Mouse (Mus musculus) neural tube, embryonic 11.5 days (tissue): Measurements from ENCODE around the gene Itga1. TPM values are rescaled to one million over a fixed set of nuclear protein-coding genes. Genes with fewer than 3 reads are reported as not detected.

Source experiments
- ATAC-seq: fragments of 200-750 bp; cut with Nextera tagmentation; 2 replicates; pipeline ENCODE4 v1.8.0; 2017; ENCODE audit warnings: moderate number of reproducible peaks, mild to moderate bottlenecking, moderate TSS enrichment, moderate library complexity; ENCODE audit not compliant: insufficient read depth, low FRiP score, low TSS enrichment
- DNase-seq: peaks from one replicate; pipeline ENCODE4 v3.0.0-alpha.2; 2015; ENCODE audit warnings: low spot score
- H3K27ac ChIP-seq: fragments of 300-500 bp; sonication (generic); 2 replicates; pipeline ENCODE4 v1.5.1; 2014; ENCODE audit warnings: low read depth, mild to moderate bottlenecking, low read length
- H3K27me3 ChIP-seq: fragments of 300-500 bp; sonication (generic); 2 replicates; pipeline ENCODE4 v1.6.1; 2014; ENCODE audit warnings: mild to moderate bottlenecking, low read length, mixed read lengths; ENCODE audit not compliant: control insufficient read depth, insufficient read depth
- H3K36me3 ChIP-seq: fragments of 300-500 bp; sonication (generic); 2 replicates; pipeline ENCODE4 v1.6.1; 2014; ENCODE audit warnings: mild to moderate bottlenecking, low read length, moderate library complexity, mixed read lengths; ENCODE audit not compliant: control insufficient read depth, insufficient read depth
- H3K4me1 ChIP-seq: fragments of 300-500 bp; sonication (generic); 2 replicates; pipeline ENCODE4 v1.6.1; 2014; ENCODE audit warnings: low read length, mixed read lengths; ENCODE audit not compliant: control insufficient read depth, insufficient read depth
- H3K4me2 ChIP-seq: fragments of 300-500 bp; sonication (generic); 2 replicates; pipeline ENCODE4 v1.6.1; 2014; ENCODE audit warnings: low read depth, mild to moderate bottlenecking, moderate library complexity
- H3K4me3 ChIP-seq: fragments of 300-500 bp; sonication (generic); 2 replicates; pipeline ENCODE4 v1.5.1; 2014; ENCODE audit warnings: low read depth, low read length
- H3K9ac ChIP-seq: fragments of 300-500 bp; sonication (generic); 2 replicates; pipeline ENCODE4 v1.6.1; 2014; ENCODE audit warnings: mild to moderate bottlenecking, low read length
- H3K9me3 ChIP-seq: fragments of 300-500 bp; sonication (generic); 2 replicates; pipeline ENCODE4 v1.6.1; 2016; ENCODE audit warnings: low read length; ENCODE audit not compliant: control insufficient read depth
- WGBS: fragments of 180-500 bp; shearing (Covaris S2); extraction: QIAGEN DNeasy Blood & Tissue Kit; methylation state at CpG from one replicate; pipeline ENCODE4 v1.1.7; 2014; 5-methylcytosine and 5-hydroxymethylcytosine counted together
- polyA plus RNA-seq: library from polyadenylated mRNA; unstranded; fragments of >200 nt; fragmentation: Nextera tagmentation; extraction: Ambion mirVana; gene quantifications from 2 replicates; pipeline ENCODE4 v1.2.1, GENCODE M21; 2014

Itga1 gene
- polyA plus RNA-seq, 1 experiment from 2014 or later: 7.8 TPM

DNA sequence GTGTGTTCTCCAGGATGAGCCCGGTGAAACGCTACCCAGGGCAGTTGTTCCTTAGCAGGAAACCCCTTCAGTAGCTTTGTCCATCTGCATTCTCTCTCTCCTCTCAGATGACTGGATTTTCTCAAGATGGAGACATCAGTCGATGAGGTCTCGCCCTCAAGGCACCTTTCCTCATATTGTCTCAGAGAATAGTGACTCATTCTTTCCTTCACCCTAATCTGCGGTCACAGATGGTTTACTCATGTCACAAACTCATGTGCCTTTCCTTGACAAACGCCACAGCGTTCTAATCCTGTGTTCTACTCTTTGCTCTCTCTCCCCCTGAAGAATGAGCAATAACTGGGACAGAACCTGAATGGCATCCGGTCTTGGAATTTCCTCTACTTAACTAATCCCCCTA, 5.7 kb upstream of the Itga1 start:
- H3K4me1 ChIP-seq: no peaks in the 10 kb centered on the region
- 90% methylated on average over 8 of the region's 8 CpGs for WGBS
- no peaks in the 10 kb centered on the region for H3K36me3 ChIP-seq
- no peak overlapping the region for H3K27ac ChIP-seq
- no peak overlapping the region for H3K4me3 ChIP-seq
- no peaks in the 10 kb centered on the region for H3K9me3 ChIP-seq
- DNase-seq: no peak
- H3K27me3 ChIP-seq: no peaks in the 10 kb centered on the region
- no peak overlapping the region for H3K9ac ChIP-seq
- no peak for ATAC-seq
- no peak overlapping the region for H3K4me2 ChIP-seq

DNA sequence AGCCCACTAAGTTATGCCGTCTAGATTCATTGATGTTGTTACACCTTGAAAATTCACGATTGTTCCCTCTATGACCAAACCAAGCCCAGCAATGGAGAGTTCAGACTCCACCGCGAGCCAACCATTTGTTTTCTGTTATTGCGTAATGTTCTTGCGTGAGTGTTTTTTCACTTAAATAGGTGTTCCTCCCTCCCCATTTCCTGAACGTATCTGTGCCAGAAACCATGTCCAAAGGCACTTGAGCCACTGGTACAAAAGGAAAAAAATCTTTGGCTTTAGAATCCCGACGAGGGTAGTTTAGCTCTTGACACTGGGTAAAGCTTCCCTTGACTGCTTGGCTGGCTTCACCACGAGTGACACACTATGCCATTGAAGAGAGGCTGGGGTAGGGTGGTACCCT, 4.4 kb upstream of the Itga1 start:
- Histone ChIP-seq H3K4me1 (peaks cover 1% of the 10 kb centered on the region; the same call in 1 of the 2 replicates), H3K4me2 (no peak overlapping the region), H3K9ac (no peak overlapping the region), H3K27me3 (no peaks in the 10 kb centered on the region), H3K27ac (no peak overlapping the region), H3K4me3 (no peak overlapping the region), H3K36me3 (no peaks in the 10 kb centered on the region), H3K9me3 (no peaks in the 10 kb centered on the region)
- WGBS: 85% methylated on average over 10 of the region's 10 CpGs
- DNase-seq (no peak), ATAC-seq (no peak)

DNA sequence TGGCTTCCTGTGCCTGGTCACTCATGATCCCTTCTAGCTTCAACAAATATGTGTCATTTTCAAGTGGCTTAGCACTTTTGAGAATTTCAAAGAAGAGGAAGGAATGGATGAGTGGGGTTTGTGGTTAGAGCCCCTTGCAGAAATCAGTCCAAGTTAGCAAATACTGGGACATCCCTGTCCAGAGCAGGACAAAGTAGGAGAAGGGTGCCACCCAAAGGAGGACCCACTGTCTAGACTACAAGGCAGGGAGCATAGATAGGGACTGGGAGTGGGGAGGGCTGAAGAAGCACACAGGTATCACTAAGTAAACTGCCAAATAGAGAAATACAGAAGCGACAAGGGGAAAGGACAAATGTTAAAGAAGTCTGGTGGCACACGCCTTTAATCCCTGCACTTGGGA, 990 bp upstream of the Itga1 start:
- 97% methylated on average over 2 of the region's 2 CpGs for WGBS
- Histone ChIP-seq H3K4me1 (peaks cover 2% of the 10 kb centered on the region; the same call in 1 of the 2 replicates), H3K9ac (no peak overlapping the region), H3K36me3 (no peaks in the 10 kb centered on the region), H3K9me3 (no peaks in the 10 kb centered on the region), H3K27me3 (0 out of 2 replicates have a peak, but pooled peaks cover 5% of the 10 kb centered on the region), H3K4me3 (no peak overlapping the region), H3K4me2 (no peak overlapping the region), H3K27ac (no peak overlapping the region)
- DNase-seq (no peak), ATAC-seq (no peak)

DNA sequence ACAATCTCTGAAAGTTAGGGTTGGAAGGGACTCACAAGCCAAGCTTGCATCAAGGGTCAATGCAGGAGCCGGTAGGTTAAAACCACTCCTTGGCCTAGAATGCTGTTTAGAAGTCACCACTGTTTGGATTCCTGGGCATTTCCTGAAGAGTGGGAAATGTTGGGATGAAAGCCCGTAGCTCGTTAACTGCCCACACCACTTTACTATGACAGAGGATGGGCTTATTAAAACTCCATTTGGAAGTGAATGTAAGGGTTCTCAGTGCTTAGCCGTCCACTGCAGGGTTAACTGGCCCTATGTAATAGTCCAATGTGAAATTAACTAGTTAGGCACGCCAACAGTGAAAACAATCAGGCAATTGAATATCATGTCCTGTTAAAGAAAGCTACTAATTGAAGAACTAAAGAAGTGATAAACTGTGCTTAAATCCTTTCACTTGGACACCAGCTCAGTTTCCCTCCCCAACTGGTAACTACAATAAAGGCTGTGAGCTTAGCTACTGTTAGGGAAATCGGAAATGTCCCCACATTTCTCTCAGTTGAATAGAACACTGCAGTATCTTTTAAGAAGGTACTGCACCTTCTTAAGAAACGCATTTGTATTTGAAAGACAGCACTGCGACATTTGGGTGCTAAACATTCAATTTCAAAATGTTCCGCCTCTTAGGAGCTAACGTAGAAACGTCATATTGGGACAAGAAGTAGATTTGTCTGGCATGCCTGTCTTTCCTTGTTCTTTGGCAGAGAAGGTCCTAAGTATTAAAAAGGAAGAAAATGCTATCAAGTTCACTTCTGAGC, 1.2 kb downstream of the Itga1 start:
- DNase-seq (no peak), ATAC-seq (no peak)
- 0 out of 2 replicates have a peak, but pooled peaks cover 5% of the 10 kb centered on the region for H3K27me3 ChIP-seq
- peak overlapping the region; percentile 86; the same call in 1 of the 2 replicates for H3K4me2 ChIP-seq
- no peaks in the 10 kb centered on the region for H3K36me3 ChIP-seq
- peaks cover 2% of the 10 kb centered on the region; the same call in 1 of the 2 replicates for H3K4me1 ChIP-seq
- no peak overlapping the region for H3K27ac ChIP-seq
- 20% methylated on average over 11 of the region's 11 CpGs for WGBS
- H3K9me3 ChIP-seq: no peaks in the 10 kb centered on the region
- H3K9ac ChIP-seq: no peak overlapping the region
- peak overlapping the region; percentile 50 for H3K4me3 ChIP-seq

DNA sequence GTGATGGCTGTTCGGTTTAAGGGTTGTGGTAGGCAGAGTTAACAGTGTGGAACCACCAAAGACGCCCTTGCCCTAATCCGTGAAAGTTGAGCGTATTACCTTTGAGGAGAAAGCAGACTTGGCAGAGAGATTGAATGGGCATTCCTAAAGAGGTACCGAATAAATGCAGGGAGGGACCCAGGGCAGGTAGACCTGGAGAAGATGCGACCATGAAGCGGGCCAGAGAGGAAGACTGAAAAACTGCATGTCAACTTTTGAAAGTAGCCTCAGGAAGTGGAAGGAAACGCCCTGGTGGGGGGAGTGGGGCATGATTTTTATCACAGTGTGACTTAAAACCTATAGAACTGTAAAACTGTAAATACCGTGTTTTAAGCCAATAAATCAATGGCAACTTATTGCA, 2.4 kb downstream of the Itga1 start:
- 0 out of 2 replicates have a peak, but pooled peaks cover 5% of the 10 kb centered on the region for H3K27me3 ChIP-seq
- 87% methylated on average over 9 of the region's 9 CpGs for WGBS
- ATAC-seq: no peak

DNA sequence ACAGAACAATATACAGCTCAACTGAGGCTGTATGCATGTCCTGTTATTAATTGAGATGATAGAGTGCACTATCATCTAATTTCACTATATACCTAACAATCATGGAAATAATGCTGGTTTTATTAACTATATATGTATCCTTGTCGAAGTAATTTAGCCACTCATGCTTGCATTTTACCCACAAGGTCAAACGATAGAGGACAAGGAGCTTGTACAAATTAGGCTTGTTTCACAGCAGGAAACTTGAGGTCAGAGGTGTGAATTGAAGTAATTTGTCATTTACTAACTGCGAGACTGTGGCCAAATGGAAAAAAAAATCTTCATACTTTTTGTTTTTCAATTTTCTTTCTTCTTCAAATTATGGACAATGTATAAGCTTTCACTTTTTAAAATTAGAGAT, 3.5 kb downstream of the Itga1 start:
- DNase-seq: no peak
- Histone ChIP-seq H3K4me1 (peaks cover 2% of the 10 kb centered on the region; the same call in 1 of the 2 replicates), H3K27ac (no peak overlapping the region), H3K4me2 (no peak overlapping the region), H3K9ac (no peak overlapping the region), H3K27me3 (0 out of 2 replicates have a peak, but pooled peaks cover 5% of the 10 kb centered on the region), H3K9me3 (no peaks in the 10 kb centered on the region), H3K36me3 (no peaks in the 10 kb centered on the region), H3K4me3 (no peak overlapping the region)
- no peak for ATAC-seq
- 71% methylated on average over 3 of the region's 3 CpGs for WGBS

More for the DNA sequence above, 2.4 kb downstream of the Itga1 start:
- no peaks in the 10 kb centered on the region for H3K36me3 ChIP-seq
- peaks cover 2% of the 10 kb centered on the region; the same call in 1 of the 2 replicates for H3K4me1 ChIP-seq
- H3K4me3 ChIP-seq: no peak overlapping the region
- DNase-seq: no peak
- H3K9me3 ChIP-seq: no peaks in the 10 kb centered on the region
- H3K4me2 ChIP-seq: no peak overlapping the region
- H3K27ac ChIP-seq: no peak overlapping the region
- no peak overlapping the region for H3K9ac ChIP-seq

DNA sequence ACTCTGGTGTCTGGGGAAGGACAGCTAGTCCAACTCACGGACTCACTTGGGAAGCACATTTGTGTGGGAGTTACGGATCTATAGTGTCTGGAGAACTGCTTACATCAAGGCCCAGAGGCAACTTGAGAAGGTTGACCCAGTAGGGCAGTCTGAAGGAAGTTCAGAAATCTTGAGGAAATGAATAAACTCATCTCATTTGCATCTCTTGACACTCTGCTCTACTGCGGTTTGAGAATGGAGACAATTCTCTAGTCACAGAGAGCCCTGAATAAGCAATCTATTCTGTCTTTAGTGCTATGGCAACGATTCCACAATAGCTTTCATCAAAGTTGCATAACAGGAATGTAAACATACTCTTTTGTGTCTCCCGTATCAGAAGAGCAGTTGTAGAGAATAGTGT, 4.8 kb downstream of the Itga1 start:
- Histone ChIP-seq H3K4me1 (peaks cover 2% of the 10 kb centered on the region; the same call in 1 of the 2 replicates), H3K9ac (no peak overlapping the region), H3K9me3 (no peaks in the 10 kb centered on the region), H3K4me3 (no peak overlapping the region), H3K36me3 (no peaks in the 10 kb centered on the region), H3K27me3 (0 out of 2 replicates have a peak, but pooled peaks cover 5% of the 10 kb centered on the region), H3K4me2 (no peak overlapping the region), H3K27ac (no peak overlapping the region)
- DNase-seq: no peak
- WGBS: 79% methylated on average over 5 of the region's 5 CpGs
- no peak for ATAC-seq

DNA sequence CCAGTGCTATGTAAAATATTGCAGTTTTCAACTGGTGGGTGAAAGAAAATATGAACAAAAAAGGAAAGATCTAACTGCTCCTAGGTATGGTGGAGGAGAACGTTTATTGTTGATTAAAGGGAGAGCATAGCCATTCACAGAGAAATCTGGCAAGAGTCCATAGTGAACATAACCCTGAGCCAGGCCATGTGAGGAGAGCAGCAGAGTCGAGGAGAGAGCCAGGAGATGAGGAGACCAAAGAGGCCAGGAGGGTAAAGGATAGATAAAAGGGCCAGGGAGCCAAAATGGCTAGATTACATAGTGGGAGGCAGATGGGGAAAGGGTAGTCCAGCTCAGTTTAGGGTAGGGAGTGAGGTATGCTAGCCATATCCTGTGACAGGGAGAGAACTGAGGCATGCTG, 5.5 kb downstream of the Itga1 start:
- Histone ChIP-seq H3K9me3 (no peaks in the 10 kb centered on the region), H3K4me3 (no peak overlapping the region), H3K9ac (no peak overlapping the region), H3K4me2 (no peak overlapping the region), H3K27me3 (0 out of 2 replicates have a peak, but pooled peaks cover 5% of the 10 kb centered on the region), H3K4me1 (peaks cover 1% of the 10 kb centered on the region; the same call in 1 of the 2 replicates), H3K27ac (no peak overlapping the region), H3K36me3 (no peaks in the 10 kb centered on the region)
- WGBS: 65% methylated on average over 2 of the region's 2 CpGs
- DNase-seq: no peak
- ATAC-seq: no peak

DNA sequence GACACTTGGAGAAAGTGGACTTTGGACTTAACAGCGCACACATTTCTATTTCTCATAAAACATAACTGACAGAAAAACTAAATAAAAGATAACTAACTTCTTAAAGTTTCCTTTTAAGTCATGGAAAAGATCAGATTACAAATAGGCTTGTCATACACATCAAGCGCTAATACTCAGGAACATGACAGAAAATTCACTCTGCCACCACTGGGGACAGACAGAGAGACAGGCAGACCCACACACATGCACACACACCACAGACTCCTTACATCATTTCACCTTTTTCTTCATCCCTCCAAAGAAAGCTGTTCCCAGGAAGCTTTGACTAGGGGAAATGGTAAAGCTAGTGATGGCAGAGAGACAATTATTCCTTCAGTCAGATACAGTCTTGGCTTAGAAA, 6.4 kb downstream of the Itga1 start:
- Histone ChIP-seq H3K27ac (no peak overlapping the region), H3K36me3 (no peaks in the 10 kb centered on the region), H3K4me3 (no peak overlapping the region), H3K4me1 (no peaks in the 10 kb centered on the region), H3K9me3 (no peaks in the 10 kb centered on the region), H3K27me3 (no peaks in the 10 kb centered on the region), H3K4me2 (no peak overlapping the region), H3K9ac (no peak overlapping the region)
- WGBS: 94% methylated on average over 2 of the region's 2 CpGs
- DNase-seq: no peak
- no peak for ATAC-seq
